Mouse (Mus musculus) layer of hippocampus, postnatal 10 days (tissue): Measurements from ENCODE around the gene Prickle1. TPM values are rescaled to one million over a fixed set of nuclear protein-coding genes. Genes with fewer than 3 reads are reported as not detected.

Source experiments
- DNase-seq, 2 experiments: peaks; one replicate each; pipeline ENCODE4 v3.0.0; 2021; ENCODE audit warnings: low spot score in 2 of 2
- long read RNA-seq: library from polyadenylated mRNA; stranded (forward); transcript quantifications from one replicate; pipeline ENCODE4 v2.0.0, GENCODE M21; 2023
- total RNA-seq, 2 experiments: library from RNA; stranded (reverse); gene quantifications; 2 replicates each; pipeline ENCODE4 v1.2.3; 2021

The Prickle1 gene
- total RNA-seq = 10 to 100 TPM; 40.9 to 42.8 TPM
- long read RNA-seq, full-length matches to known transcripts = 4 of 26 reads
- long read RNA-seq, partial matches to known transcripts = 10 of 26 reads
- long read RNA-seq, other reads (novel, unspliced or antisense) = 12 of 26 reads

- peak; percentile 84 to 89 for DNase-seq
Measured at GRCm38 (mm10) chr15:93595746-93596145, at the start of gene Prickle1. Gene Prickle1, minus strand, starts transcription at chr15:93595891.

- DNase-seq = no peak
Measured at GRCm38 (mm10) chr15:93640221-93640620, 44.5 kb upstream of the Prickle1 start.

- no peak for DNase-seq
Measured at GRCm38 (mm10) chr15:93636976-93637375, 41.3 kb upstream of the Prickle1 start.

GRCm38 (mm10) chr15:93635603-93636002 lies 39.9 kb upstream of the Prickle1 start:
- DNase-seq = no peak

GRCm38 (mm10) chr15:93634536-93634935 lies 38.8 kb upstream of the Prickle1 start:
- no peak for DNase-seq

GRCm38 (mm10) chr15:93630001-93630541 lies 34.4 kb upstream of the Prickle1 start:
- no peak for DNase-seq

GRCm38 (mm10) chr15:93629201-93629600 lies 33.5 kb upstream of the Prickle1 start:
- no peak for DNase-seq

GRCm38 (mm10) chr15:93627836-93628797 lies 32.4 kb upstream of the Prickle1 start:
- no peak for DNase-seq

GRCm38 (mm10) chr15:93619551-93619950 lies 23.9 kb upstream of the Prickle1 start:
- DNase-seq = no peak

- DNase-seq = no peak
Measured at GRCm38 (mm10) chr15:93618442-93619150, 22.9 kb upstream of the Prickle1 start.

- no peak for DNase-seq
Measured at GRCm38 (mm10) chr15:93616277-93616676, 20.6 kb upstream of the Prickle1 start.

- no peak for DNase-seq
Measured at GRCm38 (mm10) chr15:93615031-93615430, 19.3 kb upstream of the Prickle1 start.

- no peak for DNase-seq
Measured at GRCm38 (mm10) chr15:93613606-93614005, 17.9 kb upstream of the Prickle1 start.

- no peak for DNase-seq
Measured at GRCm38 (mm10) chr15:93611536-93612300, 16.0 kb upstream of the Prickle1 start.

- DNase-seq = no peak
Measured at GRCm38 (mm10) chr15:93610721-93611201, 15.1 kb upstream of the Prickle1 start.

GRCm38 (mm10) chr15:93610288-93610687 lies 14.6 kb upstream of the Prickle1 start:
- DNase-seq = peak; percentile 16 to 24

- no peak for DNase-seq
Measured at GRCm38 (mm10) chr15:93602850-93603249, 7.2 kb upstream of the Prickle1 start.

- DNase-seq = no peak
Measured at GRCm38 (mm10) chr15:93601461-93602015, 5.8 kb upstream of the Prickle1 start.

GRCm38 (mm10) chr15:93596991-93597390 lies 1.3 kb upstream of the Prickle1 start:
- DNase-seq = no peak

GRCm38 (mm10) chr15:93596285-93596684 lies 594 bp upstream of the Prickle1 start:
- peak; percentile 71 to 77 for DNase-seq
